Mouse (Mus musculus) myocyte (in vitro differentiated cells): ENCODE data around the gene Scn1b.

Source experiments
- E2F4 ChIP-seq: IDR thresholded peaks from one replicate; pipeline ENCODE4 v1.6.1; 2011; ENCODE audit warnings: mild to moderate bottlenecking, control low read depth, moderate library complexity; ENCODE audit not compliant: insufficient read depth
- MAX ChIP-seq: IDR thresholded peaks from one replicate; pipeline ENCODE4 v1.6.1; 2011; ENCODE audit warnings: low read depth, mild to moderate bottlenecking, control low read depth
- MYOD1 ChIP-seq, 3 experiments: IDR thresholded peaks; one replicate each; pipeline ENCODE4 v1.6.1; 2011; ENCODE audit warnings: control low read depth in 2 of 3, low read depth in 2 of 3, mild to moderate bottlenecking in 2 of 3, moderate library complexity in 1 of 3; ENCODE audit not compliant: insufficient read length in 2 of 3, control insufficient read depth in 1 of 3
- MYOG ChIP-seq, 3 experiments: IDR thresholded peaks; one replicate each; pipeline ENCODE4 v1.6.1; 2011; ENCODE audit warnings: control low read depth in 2 of 3, low read depth in 2 of 3, mild to moderate bottlenecking in 2 of 3; ENCODE audit not compliant: insufficient read length in 2 of 3, control insufficient read depth in 1 of 3, insufficient read depth in 1 of 3
- POLR2A ChIP-seq: IDR thresholded peaks from one replicate; pipeline ENCODE4 v1.6.1; 2011; ENCODE audit warnings: low read depth, mild to moderate bottlenecking, control low read depth, moderate library complexity; ENCODE audit not compliant: insufficient read length
- POLR2AphosphoS2 ChIP-seq: IDR thresholded peaks from one replicate; pipeline ENCODE4 v1.6.1; 2011; ENCODE audit warnings: low read depth, control low read depth; ENCODE audit not compliant: insufficient read length
- TCF12 ChIP-seq: IDR thresholded peaks from one replicate; pipeline ENCODE4 v1.6.1; 2011; ENCODE audit warnings: mild to moderate bottlenecking, control low read depth; ENCODE audit not compliant: poor library complexity, insufficient read depth, severe bottlenecking

DNA sequence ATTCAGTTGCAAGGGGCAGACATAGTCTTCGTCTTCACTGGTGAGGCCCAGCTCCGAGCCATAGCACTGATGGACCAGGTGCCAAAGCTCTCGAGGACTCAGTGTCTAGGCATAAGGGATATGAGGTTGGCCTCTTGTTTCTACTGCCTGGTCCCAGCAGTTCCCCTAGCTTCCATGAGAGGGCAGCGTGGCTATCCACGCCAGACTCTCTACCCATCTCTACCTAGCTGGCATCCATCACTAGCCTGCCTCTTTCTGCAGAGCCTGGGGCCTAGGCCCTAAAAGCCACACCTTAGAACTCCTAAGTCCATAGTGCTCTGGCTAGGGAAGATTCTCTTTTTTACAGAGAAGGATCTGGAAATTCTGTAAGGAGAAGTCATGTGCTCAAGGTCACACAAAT is 13.0 kb upstream of the Scn1b start:
- no peak for TF ChIP-seq MYOG (IDR thresholded peaks at IDR 0.05; ENCODE audit: control insufficient read depth in 1 of 3, insufficient read depth in 1 of 3, insufficient read length in 2 of 3, low read depth in 2 of 3)
- no peak for TF ChIP-seq POLR2A
- no peak for TF ChIP-seq POLR2AphosphoS2
- TF ChIP-seq E2F4: no peak
- no peak for TF ChIP-seq MYOD1 (IDR thresholded peaks at IDR 0.05; ENCODE audit: control insufficient read depth in 1 of 3, insufficient read length in 2 of 3, low read depth in 2 of 3)
- TF ChIP-seq TCF12: no peak
- TF ChIP-seq MAX: no peak
